Mouse (Mus musculus): ENCODE results near the gene Cox14. TPM values are rescaled to one million over a fixed set of nuclear protein-coding genes. Genes with fewer than 3 reads are reported as not detected.
A peak's percentile ranks its signal among the peaks of the same experiment; 100 is the strongest.
"Not testable (repeated sequence)": the region's sequence is repeated elsewhere in the genome, so short reads cannot be mapped to it uniquely, and the experiment has no call there.

The Cox14 gene
- polyA plus RNA-seq, 1 experiment from 2014 or later = 197 TPM

- H3K27me3 ChIP-seq (ENCODE audit: insufficient read depth, low read length) = no peaks in the 10 kb centered on the region
- H3K4me1 ChIP-seq (ENCODE audit: insufficient read depth, low read length) = peaks cover 19% of the 10 kb centered on the region
- no peak overlapping the region for H3K9ac ChIP-seq (replicated peaks; ENCODE audit: low read length)
- no peaks in the 10 kb centered on the region for H3K9me3 ChIP-seq (ENCODE audit: low read length)
- H3K4me2 ChIP-seq (replicated peaks; ENCODE audit: low read depth, low read length) = peak overlapping the region; percentile 32
- WGBS = 32% methylated on average over 20 of the region's 20 CpGs
- no peak overlapping the region for H3K27ac ChIP-seq (ENCODE audit: low read length)
- ATAC-seq (ENCODE audit: low FRiP score, low TSS enrichment) = no peak
- H3K36me3 ChIP-seq (ENCODE audit: insufficient read depth, low read length) = no peaks in the 10 kb centered on the region
- no peak overlapping the region for H3K4me3 ChIP-seq (ENCODE audit: low read length)
Measured at GRCm38 (mm10) chr15:99698533-99699085, 26.8 kb upstream of the Cox14 start.

- no peak overlapping the region for H3K4me3 ChIP-seq (ENCODE audit: low read length)
- ATAC-seq (ENCODE audit: low FRiP score, low TSS enrichment) = no peak
- peaks cover 30% of the 10 kb centered on the region for H3K4me1 ChIP-seq (ENCODE audit: insufficient read depth, low read length)
- H3K36me3 ChIP-seq (ENCODE audit: insufficient read depth, low read length) = peaks cover 11% of the 10 kb centered on the region; the same call in 1 of the 2 replicates
- H3K9ac ChIP-seq (replicated peaks; ENCODE audit: low read length) = no peak overlapping the region
- 74% methylated on average over 10 of the region's 10 CpGs for WGBS
- no peaks in the 10 kb centered on the region for H3K9me3 ChIP-seq (ENCODE audit: low read length)
- no peaks in the 10 kb centered on the region for H3K27me3 ChIP-seq (ENCODE audit: insufficient read depth, low read length)
- no peak overlapping the region for H3K27ac ChIP-seq (ENCODE audit: low read length)
- H3K4me2 ChIP-seq (replicated peaks; ENCODE audit: low read depth, low read length) = no peak overlapping the region
Measured at GRCm38 (mm10) chr15:99699715-99700114, 25.7 kb upstream of the Cox14 start.

GRCm38 (mm10) chr15:99700219-99701106, 25.0 kb upstream of the Cox14 start:
- Histone ChIP-seq H3K36me3 (ENCODE audit: insufficient read depth, low read length) (peaks cover 14% of the 10 kb centered on the region), H3K9ac (replicated peaks; ENCODE audit: low read length) (no peak overlapping the region), H3K9me3 (ENCODE audit: low read length) (no peaks in the 10 kb centered on the region), H3K4me2 (replicated peaks; ENCODE audit: low read depth, low read length) (no peak overlapping the region), H3K4me3 (ENCODE audit: low read length) (no peak overlapping the region), H3K27me3 (ENCODE audit: insufficient read depth, low read length) (no peaks in the 10 kb centered on the region), H3K4me1 (ENCODE audit: insufficient read depth, low read length) (peaks cover 32% of the 10 kb centered on the region), H3K27ac (ENCODE audit: low read length) (no peak overlapping the region)
- WGBS = 85% methylated on average over 18 of the region's 18 CpGs
- ATAC-seq (ENCODE audit: low FRiP score, low TSS enrichment) = no peak

GRCm38 (mm10) chr15:99701640-99701998, 23.8 kb upstream of the Cox14 start:
- not testable (repeated sequence) for ATAC-seq (ENCODE audit: low FRiP score, low TSS enrichment); H3K27ac ChIP-seq (ENCODE audit: low read length); H3K9me3 ChIP-seq (ENCODE audit: low read length); H3K27me3 ChIP-seq (ENCODE audit: insufficient read depth, low read length)
- peak overlapping the region; percentile 90 for H3K4me3 ChIP-seq (ENCODE audit: low read length)
- peaks cover 17% of the 10 kb centered on the region for H3K36me3 ChIP-seq (ENCODE audit: insufficient read depth, low read length)
- WGBS = 45% methylated on average over 16 of the region's 16 CpGs
- H3K4me2 ChIP-seq (replicated peaks; ENCODE audit: low read depth, low read length) = peak overlapping the region; percentile 59
- peak overlapping the region; percentile 99 for H3K9ac ChIP-seq (replicated peaks; ENCODE audit: low read length)
- H3K4me1 ChIP-seq (ENCODE audit: insufficient read depth, low read length) = peaks cover 32% of the 10 kb centered on the region

- ATAC-seq (ENCODE audit: low FRiP score, low TSS enrichment) = peak; percentile 94
- Histone ChIP-seq H3K9ac (replicated peaks; ENCODE audit: low read length) (peak within 1 kb of the TSS; percentile 99), H3K9me3 (ENCODE audit: low read length) (no peaks in the 10 kb centered on the region), H3K36me3 (ENCODE audit: insufficient read depth, low read length) (peaks cover 20% of the 10 kb centered on the region), H3K4me2 (replicated peaks; ENCODE audit: low read depth, low read length) (peak within 1 kb of the TSS; percentile 59), H3K4me3 (ENCODE audit: low read length) (peak within 1 kb of the TSS; percentile 90), H3K4me1 (ENCODE audit: insufficient read depth, low read length) (peaks cover 32% of the 10 kb centered on the region), H3K27me3 (ENCODE audit: insufficient read depth, low read length) (no peaks in the 10 kb centered on the region), H3K27ac (ENCODE audit: low read length) (peak within 1 kb of the TSS; percentile 97)
- under 1% methylated on average over 62 of the region's 71 CpGs for WGBS
Measured at GRCm38 (mm10) chr15:99701999-99702900, 23.2 kb upstream of the Cox14 start, which contains the start of gene Smarcd1. Smarcd1 (plus strand) TSS chr15:99702129.

- Histone ChIP-seq H3K4me2 (replicated peaks; ENCODE audit: low read depth, low read length) (peak overlapping the region; percentile 59), H3K4me1 (ENCODE audit: insufficient read depth, low read length) (peaks cover 32% of the 10 kb centered on the region), H3K4me3 (ENCODE audit: low read length) (peak overlapping the region; percentile 90), H3K9ac (replicated peaks; ENCODE audit: low read length) (peak overlapping the region; percentile 99), H3K27me3 (ENCODE audit: insufficient read depth, low read length) (no peaks in the 10 kb centered on the region), H3K36me3 (ENCODE audit: insufficient read depth, low read length) (peaks cover 28% of the 10 kb centered on the region), H3K27ac (ENCODE audit: low read length) (peak overlapping the region; percentile 97), H3K9me3 (ENCODE audit: low read length) (no peaks in the 10 kb centered on the region)
- whole genome bisulfite sequencing = 61% methylated on average over 9 of the region's 9 CpGs
- no peak for ATAC-seq (ENCODE audit: low FRiP score, low TSS enrichment)
Measured at GRCm38 (mm10) chr15:99703104-99703503, 22.3 kb upstream of the Cox14 start.

- no peak overlapping the region for H3K4me3 ChIP-seq (ENCODE audit: low read length)
- H3K9ac ChIP-seq (replicated peaks; ENCODE audit: low read length) = peak overlapping the region; percentile 39
- H3K36me3 ChIP-seq (ENCODE audit: insufficient read depth, low read length) = peaks cover 34% of the 10 kb centered on the region
- 66% methylated on average over 5 of the region's 5 CpGs for WGBS
- H3K4me2 ChIP-seq (replicated peaks; ENCODE audit: low read depth, low read length) = peak overlapping the region; percentile 59
- no peaks in the 10 kb centered on the region for H3K27me3 ChIP-seq (ENCODE audit: insufficient read depth, low read length)
- peak overlapping the region; percentile 73 for H3K27ac ChIP-seq (ENCODE audit: low read length)
- no peak for ATAC-seq (ENCODE audit: low FRiP score, low TSS enrichment)
- peaks cover 31% of the 10 kb centered on the region for H3K4me1 ChIP-seq (ENCODE audit: insufficient read depth, low read length)
- no peaks in the 10 kb centered on the region for H3K9me3 ChIP-seq (ENCODE audit: low read length)
Measured at GRCm38 (mm10) chr15:99703676-99704040, 21.8 kb upstream of the Cox14 start.

GRCm38 (mm10) chr15:99704041-99704681, 21.3 kb upstream of the Cox14 start:
- Histone ChIP-seq H3K27ac (ENCODE audit: low read length) (peak overlapping the region; percentile 73), H3K4me2 (replicated peaks; ENCODE audit: low read depth, low read length) (peak overlapping the region; percentile 59), H3K4me3 (ENCODE audit: low read length) (no peak overlapping the region; the same call in 1 of the 2 replicates), H3K4me1 (ENCODE audit: insufficient read depth, low read length) (peaks cover 29% of the 10 kb centered on the region), H3K9me3 (ENCODE audit: low read length) (no peaks in the 10 kb centered on the region), H3K36me3 (ENCODE audit: insufficient read depth, low read length) (peaks cover 38% of the 10 kb centered on the region), H3K9ac (replicated peaks; ENCODE audit: low read length) (peak overlapping the region; percentile 39), H3K27me3 (ENCODE audit: insufficient read depth, low read length) (no peaks in the 10 kb centered on the region)
- ATAC-seq (ENCODE audit: low FRiP score, low TSS enrichment) = no peak
- 45% methylated on average over 23 of the region's 23 CpGs for WGBS

GRCm38 (mm10) chr15:99704881-99705280, 20.5 kb upstream of the Cox14 start:
- WGBS = 74% methylated on average over 7 of the region's 7 CpGs
- no peak for ATAC-seq (ENCODE audit: low FRiP score, low TSS enrichment)
- Histone ChIP-seq H3K9me3 (ENCODE audit: low read length) (no peaks in the 10 kb centered on the region), H3K4me2 (replicated peaks; ENCODE audit: low read depth, low read length) (no peak overlapping the region), H3K36me3 (ENCODE audit: insufficient read depth, low read length) (peaks cover 45% of the 10 kb centered on the region), H3K27ac (ENCODE audit: low read length) (peak overlapping the region; percentile 73), H3K9ac (replicated peaks; ENCODE audit: low read length) (no peak overlapping the region), H3K4me3 (ENCODE audit: low read length) (no peak overlapping the region), H3K27me3 (ENCODE audit: insufficient read depth, low read length) (no peaks in the 10 kb centered on the region), H3K4me1 (ENCODE audit: insufficient read depth, low read length) (peaks cover 29% of the 10 kb centered on the region)
